Mouse (Mus musculus): Measurements from ENCODE around the gene Spryd4. TPM values are rescaled to one million over a fixed set of nuclear protein-coding genes. Genes with fewer than 3 reads are reported as not detected.

The Spryd4 gene
- polyA plus RNA-seq (2014; fragmentation: Illumina TruSeq; extraction: RNeasy Lipid Tissue Mini Kit (QIAGEN cat#74804); ENCODE audit: low read depth, low replicate concordance), result 10.5 TPM

GRCm38 (mm10) chr10:128211390-128212108, at the start of gene Spryd4:
TSS of gene Spryd4 (minus strand) at chr10:128211807.

GRCm38 (mm10) chr10:128253677-128254255, 42.2 kb upstream of the Spryd4 start, which contains the start of gene Apon:
TSS of gene Apon (plus strand) at chr10:128254096.

GRCm38 (mm10) chr10:128231697-128232419, 20.3 kb upstream of the Spryd4 start, which contains the start of gene Timeless:
TSS of gene Timeless (plus strand) at chr10:128232065.

GRCm38 (mm10) chr10:128225538-128225937, 13.9 kb upstream of the Spryd4 start, which contains the start of gene Mip:
TSS of gene Mip (plus strand) at chr10:128225838.

GRCm38 (mm10) chr10:128194024-128194550, 17.5 kb downstream of the Spryd4 start, which contains the start of gene Gls2:
TSS of gene Gls2 (plus strand) at chr10:128194457.

GRCm38 (mm10) chr10:128179989-128180388, 31.6 kb downstream of the Spryd4 start, which contains the start of gene Rbms2:
TSS of gene Rbms2 (minus strand) at chr10:128180297.

Other genes starting within 250 kb of the Spryd4 start
- gene Hsd17b6, start 204.2 kb downstream of the Spryd4 start, polyA plus RNA-seq (2014; fragmentation: Illumina TruSeq; extraction: RNeasy Lipid Tissue Mini Kit (QIAGEN cat#74804); ENCODE audit: low read depth, low replicate concordance), result not detected
- 31.4 TPM for gene Prim1, start 196.6 kb downstream of the Spryd4 start, polyA plus RNA-seq (2014; fragmentation: Illumina TruSeq; extraction: RNeasy Lipid Tissue Mini Kit (QIAGEN cat#74804); ENCODE audit: low read depth, low replicate concordance)
- gene Naca, start 176.2 kb downstream of the Spryd4 start, polyA plus RNA-seq (2014; fragmentation: Illumina TruSeq; extraction: RNeasy Lipid Tissue Mini Kit (QIAGEN cat#74804); ENCODE audit: low read depth, low replicate concordance), result 1,156 TPM
- gene Ptges3, start 152.9 kb downstream of the Spryd4 start, polyA plus RNA-seq (2014; fragmentation: Illumina TruSeq; extraction: RNeasy Lipid Tissue Mini Kit (QIAGEN cat#74804); ENCODE audit: low read depth, low replicate concordance), result 298 TPM
- 826 TPM for gene Atp5b, start 128.5 kb downstream of the Spryd4 start, polyA plus RNA-seq (2014; fragmentation: Illumina TruSeq; extraction: RNeasy Lipid Tissue Mini Kit (QIAGEN cat#74804); ENCODE audit: low read depth, low replicate concordance)
- 27.2 TPM for gene Baz2a, start 120.2 kb downstream of the Spryd4 start, polyA plus RNA-seq (2014; fragmentation: Illumina TruSeq; extraction: RNeasy Lipid Tissue Mini Kit (QIAGEN cat#74804); ENCODE audit: low read depth, low replicate concordance)
- 12.4 TPM for gene Rbms2, start 31.5 kb downstream of the Spryd4 start, polyA plus RNA-seq (2014; fragmentation: Illumina TruSeq; extraction: RNeasy Lipid Tissue Mini Kit (QIAGEN cat#74804); ENCODE audit: low read depth, low replicate concordance)
- not detected for gene Gls2, start 17.4 kb downstream of the Spryd4 start, polyA plus RNA-seq (2014; fragmentation: Illumina TruSeq; extraction: RNeasy Lipid Tissue Mini Kit (QIAGEN cat#74804); ENCODE audit: low read depth, low replicate concordance)
- gene Mip, start 14.0 kb upstream of the Spryd4 start, polyA plus RNA-seq (2014; fragmentation: Illumina TruSeq; extraction: RNeasy Lipid Tissue Mini Kit (QIAGEN cat#74804); ENCODE audit: low read depth, low replicate concordance), result not detected
- gene Timeless, start 20.3 kb upstream of the Spryd4 start, polyA plus RNA-seq (2014; fragmentation: Illumina TruSeq; extraction: RNeasy Lipid Tissue Mini Kit (QIAGEN cat#74804); ENCODE audit: low read depth, low replicate concordance), result 2.0 TPM
- gene Apon, start 42.3 kb upstream of the Spryd4 start, polyA plus RNA-seq (2014; fragmentation: Illumina TruSeq; extraction: RNeasy Lipid Tissue Mini Kit (QIAGEN cat#74804); ENCODE audit: low read depth, low replicate concordance), result not detected
- not detected for gene Apof, start 56.9 kb upstream of the Spryd4 start, polyA plus RNA-seq (2014; fragmentation: Illumina TruSeq; extraction: RNeasy Lipid Tissue Mini Kit (QIAGEN cat#74804); ENCODE audit: low read depth, low replicate concordance)
- 13.9 TPM for gene Stat2, start 58.8 kb upstream of the Spryd4 start, polyA plus RNA-seq (2014; fragmentation: Illumina TruSeq; extraction: RNeasy Lipid Tissue Mini Kit (QIAGEN cat#74804); ENCODE audit: low read depth, low replicate concordance)
- gene Il23a, start 86.9 kb upstream of the Spryd4 start, polyA plus RNA-seq (2014; fragmentation: Illumina TruSeq; extraction: RNeasy Lipid Tissue Mini Kit (QIAGEN cat#74804); ENCODE audit: low read depth, low replicate concordance), result 0.76 TPM
- 14.1 TPM for gene Pan2, start 91.5 kb upstream of the Spryd4 start, polyA plus RNA-seq (2014; fragmentation: Illumina TruSeq; extraction: RNeasy Lipid Tissue Mini Kit (QIAGEN cat#74804); ENCODE audit: low read depth, low replicate concordance)
- gene Cnpy2, start 110.7 kb upstream of the Spryd4 start, polyA plus RNA-seq (2014; fragmentation: Illumina TruSeq; extraction: RNeasy Lipid Tissue Mini Kit (QIAGEN cat#74804); ENCODE audit: low read depth, low replicate concordance), result 43.5 TPM
- 251 TPM for gene Cs, start 125.9 kb upstream of the Spryd4 start, polyA plus RNA-seq (2014; fragmentation: Illumina TruSeq; extraction: RNeasy Lipid Tissue Mini Kit (QIAGEN cat#74804); ENCODE audit: low read depth, low replicate concordance)
- 14.8 TPM for gene Coq10a, start 157.2 kb upstream of the Spryd4 start, polyA plus RNA-seq (2014; fragmentation: Illumina TruSeq; extraction: RNeasy Lipid Tissue Mini Kit (QIAGEN cat#74804); ENCODE audit: low read depth, low replicate concordance)
- 13.2 TPM for gene Ankrd52, start 165.3 kb upstream of the Spryd4 start, polyA plus RNA-seq (2014; fragmentation: Illumina TruSeq; extraction: RNeasy Lipid Tissue Mini Kit (QIAGEN cat#74804); ENCODE audit: low read depth, low replicate concordance)
- gene Slc39a5, start 189.4 kb upstream of the Spryd4 start, polyA plus RNA-seq (2014; fragmentation: Illumina TruSeq; extraction: RNeasy Lipid Tissue Mini Kit (QIAGEN cat#74804); ENCODE audit: low read depth, low replicate concordance), result 1.5 TPM
- 19.9 TPM for gene Nabp2, start 199.7 kb upstream of the Spryd4 start, polyA plus RNA-seq (2014; fragmentation: Illumina TruSeq; extraction: RNeasy Lipid Tissue Mini Kit (QIAGEN cat#74804); ENCODE audit: low read depth, low replicate concordance)
- 8.2 TPM for gene Rnf41, start 199.8 kb upstream of the Spryd4 start, polyA plus RNA-seq (2014; fragmentation: Illumina TruSeq; extraction: RNeasy Lipid Tissue Mini Kit (QIAGEN cat#74804); ENCODE audit: low read depth, low replicate concordance)
- 52.5 TPM for gene Smarcc2, start 247.4 kb upstream of the Spryd4 start, polyA plus RNA-seq (2014; fragmentation: Illumina TruSeq; extraction: RNeasy Lipid Tissue Mini Kit (QIAGEN cat#74804); ENCODE audit: low read depth, low replicate concordance)